Mouse (Mus musculus) heart, postnatal 0 days (tissue): Measurements from ENCODE around the gene Foxd4.

Experiments used
- CTCF ChIP-seq: IDR thresholded peaks from 2 replicates; pipeline ENCODE4 v1.5.1; 2016; ENCODE audit warnings: antibody characterized with exemption, control low read depth, low read depth
- EP300 ChIP-seq: IDR thresholded peaks from 2 replicates; pipeline ENCODE4 v1.6.1; 2016; ENCODE audit warnings: antibody characterized with exemption, low read depth

GRCm38 (mm10) chr19:24907655-24908054 lies 6.7 kb upstream of the Foxd4 start:
- TF ChIP-seq EP300 (no peak), CTCF (no peak)
